Mouse (Mus musculus) limb, embryonic 13.5 days (tissue): ENCODE data around the gene Galnt2. TPM values are rescaled to one million over a fixed set of nuclear protein-coding genes. Genes with fewer than 3 reads are reported as not detected.

Experiments
- ATAC-seq: fragments of 200-750 bp; cut with Nextera tagmentation; 2 replicates; pipeline ENCODE4 v1.8.0; 2017; ENCODE audit warnings: low read depth, moderate number of reproducible peaks, moderate TSS enrichment; ENCODE audit not compliant: low FRiP score
- H3K27ac ChIP-seq: fragments of 300-500 bp; sonication (generic); 2 replicates; pipeline ENCODE4 v1.5.1; 2015; ENCODE audit warnings: inconsistent platforms, mild to moderate bottlenecking, moderate library complexity
- H3K27me3 ChIP-seq: fragments of 300-500 bp; sonication (generic); 2 replicates; pipeline ENCODE4 v1.6.1; 2015; ENCODE audit warnings: mild to moderate bottlenecking, inconsistent platforms
- H3K36me3 ChIP-seq: fragments of 300-500 bp; sonication (generic); 2 replicates; pipeline ENCODE4 v1.6.1; 2015; ENCODE audit warnings: inconsistent platforms, mild to moderate bottlenecking, moderate library complexity
- H3K4me1 ChIP-seq: fragments of 300-500 bp; sonication (generic); 2 replicates; pipeline ENCODE4 v1.6.1; 2015; ENCODE audit warnings: inconsistent platforms
- H3K4me2 ChIP-seq: fragments of 300-500 bp; sonication (generic); replicated peaks from 2 replicates; pipeline ENCODE4 v1.6.1; 2015; ENCODE audit warnings: inconsistent platforms, mild to moderate bottlenecking, moderate library complexity
- H3K4me3 ChIP-seq: fragments of 300-500 bp; sonication (generic); 2 replicates; pipeline ENCODE4 v1.5.1; 2015; ENCODE audit warnings: moderate library complexity, mild to moderate bottlenecking, inconsistent platforms
- H3K9ac ChIP-seq: fragments of 300-500 bp; sonication (generic); 2 replicates; pipeline ENCODE4 v1.6.1; 2015; ENCODE audit warnings: mild to moderate bottlenecking, inconsistent platforms
- H3K9me3 ChIP-seq: fragments of 300-500 bp; sonication (generic); 2 replicates; pipeline ENCODE4 v1.6.1; 2016; ENCODE audit warnings: inconsistent platforms
- WGBS: fragments of 180-500 bp; shearing (Covaris S2); methylation state at CpG from one replicate; pipeline ENCODE4 v1.1.7; 2015; 5-methylcytosine and 5-hydroxymethylcytosine counted together
- polyA plus RNA-seq: library from polyadenylated mRNA; unstranded; fragments of >200 nt; fragmentation: Nextera tagmentation; extraction: Ambion mirVana; gene quantifications from 2 replicates; pipeline ENCODE4 v1.2.1, GENCODE M21; 2015

Galnt2 gene
- polyA plus RNA-seq, 1 experiment from 2014 or later: 48.0 TPM

DNA sequence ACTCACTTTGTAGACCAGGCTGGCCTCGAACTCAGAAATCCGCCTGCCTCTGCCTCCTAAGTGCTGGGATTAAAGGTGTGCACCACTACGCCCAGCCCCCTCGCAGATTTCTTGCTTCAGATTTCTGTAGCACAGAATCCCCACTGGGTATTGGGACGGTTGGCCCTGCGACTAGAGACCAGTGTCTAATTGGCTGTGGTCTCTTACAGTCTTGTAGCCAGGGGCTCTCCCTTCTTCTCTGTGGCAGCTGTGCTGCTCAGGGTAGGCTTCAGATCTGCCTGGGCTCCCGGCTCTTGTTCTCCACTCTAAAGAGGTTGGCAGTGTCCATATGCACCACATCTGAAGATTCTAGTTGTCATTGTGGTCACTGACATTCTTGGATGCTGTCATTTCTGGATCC lies 28.7 kb downstream of the Galnt2 start:
- Histone ChIP-seq H3K9ac (no peak overlapping the region), H3K9me3 (no peaks in the 10 kb centered on the region), H3K4me2 (no peak overlapping the region), H3K36me3 (peaks cover 6% of the 10 kb centered on the region; the same call in 1 of the 2 replicates), H3K4me1 (peaks cover 64% of the 10 kb centered on the region), H3K4me3 (no peak overlapping the region), H3K27me3 (no peaks in the 10 kb centered on the region), H3K27ac (no peak overlapping the region)
- 82% methylated on average over 7 of the region's 7 CpGs for WGBS
- no peak for ATAC-seq

DNA sequence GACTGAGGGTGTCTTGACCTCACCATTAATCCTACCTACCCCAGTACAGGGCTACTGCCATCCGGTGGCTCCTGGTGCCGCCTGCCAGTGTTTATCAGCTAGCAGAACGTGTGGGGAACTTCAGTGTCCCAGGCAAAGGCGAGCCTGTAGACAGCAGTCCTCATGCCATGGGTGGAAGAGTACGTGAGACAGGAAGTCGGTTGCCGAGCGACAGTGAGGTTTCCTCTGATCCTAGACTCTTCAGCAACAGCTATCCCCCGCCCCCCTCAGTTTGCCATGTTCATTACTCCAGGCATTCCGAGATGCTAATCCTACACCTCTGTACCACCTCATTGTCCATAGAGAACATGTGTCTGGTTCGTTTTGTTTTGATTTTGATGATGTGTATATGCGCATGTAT lies 29.2 kb downstream of the Galnt2 start:
- H3K36me3 ChIP-seq: peaks cover 5% of the 10 kb centered on the region; the same call in 1 of the 2 replicates
- no peak overlapping the region for H3K27ac ChIP-seq
- peaks cover 69% of the 10 kb centered on the region for H3K4me1 ChIP-seq
- H3K9me3 ChIP-seq: no peaks in the 10 kb centered on the region
- no peak overlapping the region for H3K4me3 ChIP-seq
- no peak for ATAC-seq
- no peak overlapping the region for H3K9ac ChIP-seq
- 62% methylated on average over 12 of the region's 12 CpGs for WGBS
- H3K4me2 ChIP-seq: no peak overlapping the region
- H3K27me3 ChIP-seq: no peaks in the 10 kb centered on the region

DNA sequence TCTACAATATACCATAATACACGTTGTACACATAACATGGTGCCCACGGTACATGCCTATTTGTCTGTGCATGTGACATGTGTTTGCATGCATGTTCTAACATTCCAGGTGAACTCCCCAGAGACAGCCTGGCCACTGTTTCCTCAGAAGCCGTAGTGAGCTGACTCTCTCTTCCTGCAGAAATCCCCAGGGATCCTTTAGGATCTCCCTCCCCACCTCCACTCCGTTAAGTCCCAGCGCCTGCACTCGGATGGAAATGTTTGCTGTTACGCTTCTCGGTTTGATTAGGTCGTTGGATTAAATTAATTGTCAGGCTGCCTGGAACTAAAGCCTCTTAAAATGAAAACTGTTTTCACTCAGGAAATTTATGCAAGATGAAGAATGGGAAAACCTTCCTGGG lies 31.9 kb downstream of the Galnt2 start:
- 38% methylated on average over 9 of the region's 9 CpGs for WGBS
- Histone ChIP-seq H3K4me2 (no peak overlapping the region), H3K4me3 (no peak overlapping the region), H3K27ac (peak overlapping the region; percentile 10; the same call in 1 of the 2 replicates), H3K27me3 (no peaks in the 10 kb centered on the region), H3K9me3 (no peaks in the 10 kb centered on the region), H3K4me1 (peaks cover 56% of the 10 kb centered on the region), H3K9ac (peak overlapping the region; percentile 35; the same call in 1 of the 2 replicates), H3K36me3 (no peaks in the 10 kb centered on the region)
- no peak for ATAC-seq

DNA sequence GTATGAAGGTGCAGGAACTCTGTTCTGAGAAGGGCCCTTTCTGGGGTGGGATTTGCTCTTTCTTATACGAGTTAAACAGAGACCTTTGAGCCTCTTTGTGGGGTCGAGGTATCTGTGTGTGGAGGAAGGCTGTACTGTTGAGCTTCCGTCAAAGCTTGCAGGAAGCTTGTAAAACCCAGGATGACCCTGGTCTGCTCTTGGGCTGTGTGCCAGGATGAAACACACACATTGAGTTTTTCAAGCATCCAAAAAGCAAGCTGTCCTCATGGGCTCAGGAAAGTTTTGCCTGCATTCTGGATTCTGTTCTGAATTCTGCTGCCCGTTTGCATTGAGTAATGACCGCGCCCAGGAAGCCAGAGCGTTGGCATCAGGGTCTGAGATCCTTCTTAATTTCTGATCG lies 32.8 kb downstream of the Galnt2 start:
- Histone ChIP-seq H3K9ac (no peak overlapping the region), H3K27ac (no peak overlapping the region), H3K9me3 (no peaks in the 10 kb centered on the region), H3K4me3 (no peak overlapping the region), H3K4me1 (peaks cover 55% of the 10 kb centered on the region), H3K36me3 (no peaks in the 10 kb centered on the region), H3K27me3 (no peaks in the 10 kb centered on the region), H3K4me2 (no peak overlapping the region)
- 65% methylated on average over 8 of the region's 8 CpGs for WGBS
- ATAC-seq: no peak

DNA sequence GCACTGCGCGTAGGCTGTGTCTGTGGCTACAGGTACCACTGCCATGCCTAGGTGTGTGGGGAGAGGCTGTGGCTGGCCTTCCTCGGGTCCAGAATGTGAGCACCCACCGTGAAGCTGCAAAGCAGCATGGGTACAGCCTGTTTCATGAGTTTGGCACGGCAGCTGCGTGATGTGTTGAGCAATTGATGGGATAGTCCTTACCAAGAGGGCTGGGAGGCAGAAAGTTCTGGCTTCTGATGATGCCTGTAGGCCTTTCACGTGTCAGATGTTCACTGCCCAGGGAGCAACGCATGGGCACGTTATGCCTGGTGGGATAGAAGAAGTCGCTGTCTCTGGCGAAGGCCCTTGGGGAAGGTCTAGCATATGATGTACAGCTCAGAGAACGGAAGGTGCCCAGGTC lies 33.5 kb downstream of the Galnt2 start:
- H3K27ac ChIP-seq: no peak overlapping the region
- ATAC-seq: no peak
- H3K9me3 ChIP-seq: no peaks in the 10 kb centered on the region
- no peak overlapping the region for H3K4me3 ChIP-seq
- H3K36me3 ChIP-seq: no peaks in the 10 kb centered on the region
- no peak overlapping the region for H3K9ac ChIP-seq
- H3K27me3 ChIP-seq: no peaks in the 10 kb centered on the region
- WGBS: 86% methylated on average over 12 of the region's 12 CpGs
- H3K4me2 ChIP-seq: no peak overlapping the region
- H3K4me1 ChIP-seq: peaks cover 59% of the 10 kb centered on the region

DNA sequence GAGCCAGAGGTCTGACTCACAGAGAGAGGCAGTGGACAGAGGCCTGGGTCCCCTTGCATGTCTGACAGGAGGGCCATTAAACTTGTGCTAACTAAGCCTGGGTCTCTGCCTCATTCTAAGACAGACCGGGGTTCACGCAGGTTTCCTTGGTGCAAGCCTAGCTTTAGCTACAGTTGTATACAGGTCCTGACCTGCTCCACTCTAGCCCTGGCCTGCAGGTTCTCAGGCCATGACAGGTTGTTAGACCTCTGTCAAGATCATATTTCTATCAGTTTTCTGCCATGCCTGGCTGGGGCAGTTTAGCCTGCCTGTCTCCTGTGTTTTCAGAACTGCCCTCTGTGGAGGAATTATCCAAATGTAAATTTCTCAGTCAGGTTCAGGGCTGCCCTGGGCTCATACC lies 33.9 kb downstream of the Galnt2 start:
- WGBS: 89% methylated on average over 2 of the region's 2 CpGs
- H3K9me3 ChIP-seq: no peaks in the 10 kb centered on the region
- H3K27me3 ChIP-seq: no peaks in the 10 kb centered on the region

DNA sequence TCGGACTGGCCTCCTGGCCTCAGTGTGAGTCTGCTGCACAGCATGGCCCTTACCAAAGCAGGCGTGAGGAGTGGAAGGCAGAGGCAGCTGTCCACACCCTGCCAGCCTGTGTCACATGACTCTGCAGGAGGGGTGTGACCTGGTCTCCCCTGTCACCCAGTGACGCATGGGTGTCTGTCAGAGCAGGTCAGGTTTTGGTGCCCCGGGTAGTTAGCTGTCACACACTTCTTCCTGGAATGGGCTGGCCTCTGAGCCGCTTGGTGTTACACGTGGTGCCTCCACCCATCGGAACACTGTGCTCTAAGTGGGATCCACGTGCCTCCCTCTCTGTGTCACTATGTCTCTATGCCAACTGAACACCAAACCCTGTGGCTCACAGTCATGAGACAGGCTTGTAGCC lies 34.6 kb downstream of the Galnt2 start:
- Histone ChIP-seq H3K27ac (no peak overlapping the region), H3K4me1 (peaks cover 61% of the 10 kb centered on the region), H3K9me3 (no peaks in the 10 kb centered on the region), H3K4me2 (no peak overlapping the region), H3K4me3 (no peak overlapping the region), H3K27me3 (no peaks in the 10 kb centered on the region), H3K36me3 (no peaks in the 10 kb centered on the region), H3K9ac (no peak overlapping the region)
- 67% methylated on average over 8 of the region's 8 CpGs for WGBS
- no peak; the same call in 1 of the 2 replicates for ATAC-seq

More for the DNA sequence above, 33.9 kb downstream of the Galnt2 start:
- Histone ChIP-seq H3K9ac (no peak overlapping the region), H3K27ac (no peak overlapping the region), H3K4me2 (no peak overlapping the region), H3K4me1 (peaks cover 61% of the 10 kb centered on the region), H3K4me3 (no peak overlapping the region), H3K36me3 (no peaks in the 10 kb centered on the region)
- no peak for ATAC-seq

DNA sequence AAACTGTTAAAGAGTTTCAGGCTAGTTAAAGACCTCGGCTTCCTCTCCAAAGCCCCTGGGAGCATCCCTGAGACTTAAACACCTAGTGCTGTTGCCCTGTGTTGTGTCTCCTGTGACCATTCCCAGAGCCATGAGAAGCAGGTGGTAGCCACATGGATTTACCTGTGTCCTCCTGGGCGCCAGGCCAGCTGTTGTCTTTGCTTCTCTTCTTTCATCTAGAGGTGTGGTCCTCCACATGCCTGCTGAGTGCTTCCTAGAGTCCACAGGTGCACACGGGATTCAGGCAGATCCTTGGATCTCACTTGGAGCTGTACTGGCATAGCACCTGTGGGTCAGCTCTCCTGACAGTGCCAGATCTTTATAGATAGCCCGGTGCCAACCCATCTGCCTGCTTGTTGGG lies 36.0 kb downstream of the Galnt2 start:
- 61% methylated on average over 4 of the region's 4 CpGs for WGBS
- Histone ChIP-seq H3K9me3 (no peaks in the 10 kb centered on the region), H3K27ac (no peak overlapping the region), H3K4me2 (no peak overlapping the region), H3K36me3 (no peaks in the 10 kb centered on the region), H3K4me3 (no peak overlapping the region), H3K27me3 (no peaks in the 10 kb centered on the region), H3K4me1 (peaks cover 72% of the 10 kb centered on the region), H3K9ac (no peak overlapping the region)
- no peak for ATAC-seq

DNA sequence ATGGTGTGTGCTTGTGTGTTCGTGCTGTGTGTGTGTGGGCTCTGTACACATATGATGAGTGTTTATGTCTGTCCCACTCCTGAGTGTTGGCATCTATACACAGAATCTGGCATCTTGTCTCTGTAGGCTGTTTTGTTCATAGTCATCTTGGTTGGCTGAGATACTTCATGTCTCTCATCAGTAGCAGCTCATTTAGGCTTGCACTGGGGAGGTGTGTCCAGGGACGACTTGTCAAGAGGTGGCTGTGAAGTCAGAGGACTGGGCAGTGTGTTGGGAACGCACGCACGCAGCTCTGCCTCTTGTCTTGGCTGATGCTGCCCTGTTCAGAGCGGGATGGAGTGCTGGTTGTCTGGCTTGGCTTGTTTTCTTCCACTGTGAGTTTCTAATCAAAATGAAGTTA lies 39.3 kb downstream of the Galnt2 start:
- Histone ChIP-seq H3K9ac (no peak overlapping the region), H3K27ac (peak overlapping the region; percentile 70), H3K9me3 (no peaks in the 10 kb centered on the region), H3K4me3 (no peak overlapping the region), H3K27me3 (no peaks in the 10 kb centered on the region), H3K36me3 (peaks cover 1% of the 10 kb centered on the region; the same call in 1 of the 2 replicates), H3K4me2 (no peak overlapping the region), H3K4me1 (peaks cover 65% of the 10 kb centered on the region)
- WGBS: 67% methylated on average over 6 of the region's 6 CpGs
- ATAC-seq: no peak

DNA sequence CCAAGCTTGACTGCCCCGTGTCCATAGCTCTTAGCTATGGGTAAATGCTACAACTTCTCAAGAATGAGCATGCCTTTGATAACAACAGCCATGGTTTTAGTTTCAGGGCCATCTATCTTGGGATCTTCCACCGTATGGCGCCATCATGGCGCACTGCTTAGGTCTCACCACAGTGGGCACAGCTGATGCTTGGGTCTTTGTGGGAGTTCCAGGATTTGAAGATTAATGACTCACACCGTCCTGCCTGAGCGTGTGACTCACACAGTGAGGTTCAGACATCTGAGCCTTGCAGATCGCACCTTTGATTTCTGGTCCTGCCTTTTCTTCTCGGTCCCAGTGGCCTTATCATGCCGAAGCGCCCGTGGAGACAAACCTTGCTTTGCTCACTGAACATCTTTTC lies 39.7 kb downstream of the Galnt2 start:
- no peak for ATAC-seq
- peaks cover 3% of the 10 kb centered on the region for H3K36me3 ChIP-seq
- no peak overlapping the region for H3K4me3 ChIP-seq
- no peak overlapping the region; the same call in 1 of the 2 replicates for H3K27ac ChIP-seq
- no peaks in the 10 kb centered on the region for H3K27me3 ChIP-seq
- no peak overlapping the region for H3K4me2 ChIP-seq
- no peak overlapping the region for H3K9ac ChIP-seq
- H3K9me3 ChIP-seq: no peaks in the 10 kb centered on the region
- whole genome bisulfite sequencing: 80% methylated on average over 11 of the region's 11 CpGs
- H3K4me1 ChIP-seq: peaks cover 61% of the 10 kb centered on the region

DNA sequence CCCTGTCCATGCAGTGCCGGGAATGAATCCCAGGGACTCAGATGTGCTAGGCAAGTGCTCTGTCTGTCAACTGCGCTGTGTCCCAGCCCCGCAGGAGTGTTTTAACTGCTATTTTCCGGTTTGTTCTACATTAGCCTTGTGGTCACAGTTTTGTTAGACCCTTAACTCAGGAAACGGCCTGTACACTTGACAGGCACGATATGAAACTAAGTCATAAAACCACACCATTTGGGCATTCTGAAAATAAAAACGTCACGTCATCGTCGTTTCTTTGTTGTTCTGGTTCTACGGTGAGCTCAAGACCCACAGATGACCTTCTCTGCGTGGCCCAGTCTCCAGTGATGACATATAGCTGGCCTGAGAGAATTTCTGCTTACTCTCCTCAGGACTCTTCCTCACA lies 40.3 kb downstream of the Galnt2 start:
- Histone ChIP-seq H3K27me3 (no peaks in the 10 kb centered on the region), H3K4me2 (no peak overlapping the region), H3K4me3 (no peak overlapping the region), H3K27ac (no peak overlapping the region), H3K9ac (no peak overlapping the region), H3K36me3 (peaks cover 9% of the 10 kb centered on the region), H3K9me3 (no peaks in the 10 kb centered on the region), H3K4me1 (peaks cover 61% of the 10 kb centered on the region)
- no peak for ATAC-seq
- WGBS: 60% methylated on average over 12 of the region's 12 CpGs

DNA sequence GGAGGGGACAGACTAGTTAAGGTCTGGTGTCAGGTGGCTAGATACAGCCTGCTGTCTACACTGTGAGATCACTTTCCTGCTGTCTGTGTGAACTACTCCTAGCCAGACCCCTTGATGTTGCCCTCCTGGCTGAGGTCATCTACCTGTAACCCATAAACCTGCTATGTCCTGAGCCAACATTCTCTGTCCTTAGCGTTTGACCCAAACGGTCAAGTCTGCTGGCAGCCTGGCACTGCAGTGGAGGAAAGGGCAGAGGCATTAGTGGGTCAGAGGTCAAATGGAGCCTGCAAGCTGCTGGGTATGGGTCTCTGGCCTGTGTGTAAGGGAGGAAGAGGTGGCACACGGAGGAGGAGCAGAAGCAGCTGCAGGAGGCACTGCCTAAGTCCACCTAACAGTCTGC lies 41.6 kb downstream of the Galnt2 start:
- peaks cover 11% of the 10 kb centered on the region for H3K36me3 ChIP-seq
- peaks cover 55% of the 10 kb centered on the region for H3K4me1 ChIP-seq
- no peak overlapping the region for H3K4me3 ChIP-seq
- H3K9me3 ChIP-seq: no peaks in the 10 kb centered on the region
- no peak overlapping the region for H3K27ac ChIP-seq
- no peaks in the 10 kb centered on the region for H3K27me3 ChIP-seq
- H3K4me2 ChIP-seq: no peak overlapping the region
- H3K9ac ChIP-seq: no peak overlapping the region
- WGBS: 50% methylated on average over 3 of the region's 3 CpGs
- ATAC-seq: no peak

DNA sequence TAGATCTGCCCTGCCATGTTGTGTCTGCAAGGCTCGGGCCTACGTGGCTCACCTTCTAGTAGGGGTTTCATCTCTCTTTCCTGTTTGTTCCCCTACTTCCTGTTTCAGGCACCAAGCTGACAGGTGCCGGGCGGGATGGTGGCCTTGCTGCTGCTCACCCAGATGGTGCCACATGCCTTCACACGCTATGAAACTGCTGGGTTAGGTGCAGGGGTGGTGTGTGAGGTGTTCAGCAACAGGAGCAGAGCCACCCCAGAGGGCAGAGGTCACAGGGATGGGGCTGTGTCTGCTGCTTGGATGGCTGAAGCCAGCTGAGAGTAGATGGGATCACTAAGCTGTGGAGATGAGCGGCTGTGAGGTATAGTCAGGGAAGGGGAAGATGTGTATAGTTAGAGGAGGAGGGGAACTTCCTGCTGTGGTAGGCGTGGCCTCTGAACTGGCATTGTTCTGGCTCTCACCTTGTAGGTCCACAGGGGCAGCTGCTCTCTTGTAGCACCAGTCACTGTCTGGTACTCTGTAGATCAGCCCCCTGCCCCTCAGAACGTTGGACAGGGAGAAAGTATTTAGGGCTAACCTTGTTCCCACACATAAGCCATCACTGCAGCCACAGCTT lies 42.5 kb downstream of the Galnt2 start:
- H3K9me3 ChIP-seq: no peaks in the 10 kb centered on the region
- H3K36me3 ChIP-seq: peaks cover 11% of the 10 kb centered on the region
- no peak overlapping the region; the same call in 1 of the 2 replicates for H3K27ac ChIP-seq
- H3K4me1 ChIP-seq: peaks cover 57% of the 10 kb centered on the region
- no peak for ATAC-seq
- H3K27me3 ChIP-seq: no peaks in the 10 kb centered on the region
- no peak overlapping the region for H3K4me3 ChIP-seq
- 65% methylated on average over 8 of the region's 8 CpGs for WGBS
- no peak overlapping the region for H3K9ac ChIP-seq
- H3K4me2 ChIP-seq: no peak overlapping the region
